Mouse (Mus musculus): Measurements from ENCODE around the gene Fars2. TPM values are rescaled to one million over a fixed set of nuclear protein-coding genes. Genes with fewer than 3 reads are reported as not detected.

Fars2 gene
- polyA plus RNA-seq, 1 experiment: 42.6 TPM

DNA sequence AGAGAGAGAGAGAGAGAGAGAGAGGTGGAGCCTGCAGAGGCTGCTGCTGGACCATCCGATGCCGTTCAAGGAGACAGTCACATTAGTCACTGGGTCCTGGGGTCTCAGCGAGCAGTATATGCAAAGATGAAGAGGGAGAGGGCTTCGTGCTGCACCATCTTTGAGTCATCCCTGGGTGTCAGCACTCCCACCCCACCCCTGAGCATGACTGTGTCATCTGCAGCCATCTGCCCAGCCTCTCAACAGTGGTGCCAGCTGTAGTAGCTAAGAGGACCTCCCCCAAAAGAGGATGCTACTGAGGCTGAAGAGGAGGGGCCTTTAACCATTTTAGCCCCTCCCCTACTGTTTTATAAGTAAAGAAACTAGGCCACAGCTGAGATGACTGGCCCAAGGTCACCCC, 459.6 kb downstream of the Fars2 start:
- Histone ChIP-seq H3K36me3 (ENCODE audit: control insufficient read depth, insufficient read depth, low read length) (no peaks in the 10 kb centered on the region), H3K4me1 (ENCODE audit: control insufficient read depth, insufficient read depth, insufficient read length, low read length) (no peaks in the 10 kb centered on the region; the same call in 1 of the 2 replicates), H3K4me3 (ENCODE audit: low read depth, low read length) (no peak overlapping the region), H3K27ac (ENCODE audit: insufficient read depth, low read depth, low read length) (no peak overlapping the region), H3K27me3 (ENCODE audit: control insufficient read depth, insufficient read depth, low read length) (no peaks in the 10 kb centered on the region)
- 86% methylated on average over 4 of the region's 4 CpGs for WGBS
- TF ChIP-seq POLR2A (IDR thresholded peaks at IDR 0.05; ENCODE audit: low read depth, low read length) (no peak), CTCF (IDR thresholded peaks at IDR 0.05; ENCODE audit: extremely low read depth, insufficient read length, insufficient replicate concordance, low read depth, low read length) (no peak)

DNA sequence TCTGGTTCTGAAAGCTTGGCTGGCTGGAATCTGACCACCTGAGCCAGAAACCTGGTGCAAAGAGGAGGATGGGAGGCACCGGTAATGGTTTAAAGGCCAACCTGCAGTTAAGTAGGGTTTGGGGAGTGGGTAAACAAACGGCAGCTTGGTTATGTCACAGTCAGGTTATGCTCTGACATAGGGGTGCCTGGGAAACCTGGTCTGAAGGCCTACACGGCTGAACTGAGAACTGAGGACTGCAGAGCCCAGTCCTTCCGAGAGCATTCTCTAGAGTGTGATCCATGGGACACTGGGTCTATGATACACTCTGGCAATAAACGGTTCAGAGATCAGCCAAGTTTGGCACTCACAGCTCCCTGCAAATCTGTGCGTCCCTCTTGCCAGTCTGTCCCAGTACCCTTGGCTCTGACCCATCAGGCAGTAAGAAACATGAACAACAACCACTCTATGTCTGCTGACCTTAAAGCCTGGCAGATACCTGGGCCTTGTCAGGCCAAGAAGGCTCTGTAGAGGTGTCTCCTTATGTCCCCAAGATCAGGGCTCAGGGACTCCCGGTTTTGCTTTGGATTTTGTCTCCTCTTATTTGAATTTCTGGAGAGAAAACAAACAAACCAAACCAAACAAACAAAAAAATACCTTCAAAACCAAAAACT, 460.8 kb downstream of the Fars2 start:
- Histone ChIP-seq H3K27ac (ENCODE audit: insufficient read depth, low read depth, low read length) (no peak overlapping the region), H3K36me3 (ENCODE audit: control insufficient read depth, insufficient read depth, low read length) (no peaks in the 10 kb centered on the region), H3K4me3 (ENCODE audit: low read depth, low read length) (no peak overlapping the region), H3K4me1 (ENCODE audit: control insufficient read depth, insufficient read depth, insufficient read length, low read length) (no peaks in the 10 kb centered on the region; the same call in 1 of the 2 replicates), H3K27me3 (ENCODE audit: control insufficient read depth, insufficient read depth, low read length) (no peaks in the 10 kb centered on the region)
- WGBS: 46% methylated on average over 7 of the region's 7 CpGs
- TF ChIP-seq POLR2A (IDR thresholded peaks at IDR 0.05; ENCODE audit: low read depth, low read length) (no peak), CTCF (IDR thresholded peaks at IDR 0.05; ENCODE audit: extremely low read depth, insufficient read length, insufficient replicate concordance, low read depth, low read length) (no peak)

DNA sequence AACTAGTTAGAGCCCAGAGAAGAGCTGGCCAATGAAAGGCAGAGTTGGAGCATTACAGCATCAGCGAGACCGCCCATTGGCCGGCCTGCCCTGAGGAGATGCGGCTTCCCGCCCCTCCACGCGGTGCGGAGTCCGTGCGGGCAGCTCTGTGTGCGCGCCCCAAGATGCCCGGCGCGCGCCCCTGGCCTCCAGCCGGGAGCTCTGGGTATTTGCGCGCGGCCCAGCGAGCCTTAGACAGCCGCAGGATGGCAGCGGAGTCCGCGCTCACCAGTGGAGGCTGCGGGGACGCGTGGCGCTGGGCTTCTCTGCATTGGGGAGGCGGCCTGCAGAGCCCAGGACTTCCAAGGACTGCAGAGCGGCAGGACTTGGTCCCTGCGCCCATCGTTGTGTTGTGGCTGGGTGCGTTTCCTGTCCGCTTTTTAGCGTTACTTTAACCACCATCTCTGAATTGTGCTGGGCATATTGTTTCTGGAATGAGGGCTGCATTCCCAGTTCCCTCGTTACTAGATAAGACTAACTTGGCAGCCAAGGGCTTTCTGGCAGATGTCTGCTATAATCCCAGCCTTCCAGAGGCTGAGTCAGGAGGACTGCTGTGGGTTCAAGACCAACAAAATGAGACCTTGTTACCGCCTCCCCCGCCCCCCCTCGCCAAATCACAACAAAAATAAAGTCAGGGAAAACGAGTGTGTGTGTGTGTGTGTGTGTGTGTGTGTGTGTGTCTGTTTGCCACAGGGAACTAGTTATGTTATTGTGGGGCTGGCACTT, 461.5 kb downstream of the Fars2 start:
- Histone ChIP-seq H3K4me1 (ENCODE audit: control insufficient read depth, insufficient read depth, insufficient read length, low read length) (no peaks in the 10 kb centered on the region; the same call in 1 of the 2 replicates), H3K4me3 (ENCODE audit: low read depth, low read length) (peak overlapping the region; percentile 55), H3K27me3 (ENCODE audit: control insufficient read depth, insufficient read depth, low read length) (no peaks in the 10 kb centered on the region), H3K27ac (ENCODE audit: insufficient read depth, low read depth, low read length) (no peak overlapping the region), H3K36me3 (ENCODE audit: control insufficient read depth, insufficient read depth, low read length) (no peaks in the 10 kb centered on the region)
- TF ChIP-seq POLR2A (IDR thresholded peaks at IDR 0.05; ENCODE audit: low read depth, low read length): no peak
- no peak for TF ChIP-seq CTCF (IDR thresholded peaks at IDR 0.05; ENCODE audit: extremely low read depth, insufficient read length, insufficient replicate concordance, low read depth, low read length)
- WGBS: 3% methylated on average over 41 of the region's 41 CpGs

DNA sequence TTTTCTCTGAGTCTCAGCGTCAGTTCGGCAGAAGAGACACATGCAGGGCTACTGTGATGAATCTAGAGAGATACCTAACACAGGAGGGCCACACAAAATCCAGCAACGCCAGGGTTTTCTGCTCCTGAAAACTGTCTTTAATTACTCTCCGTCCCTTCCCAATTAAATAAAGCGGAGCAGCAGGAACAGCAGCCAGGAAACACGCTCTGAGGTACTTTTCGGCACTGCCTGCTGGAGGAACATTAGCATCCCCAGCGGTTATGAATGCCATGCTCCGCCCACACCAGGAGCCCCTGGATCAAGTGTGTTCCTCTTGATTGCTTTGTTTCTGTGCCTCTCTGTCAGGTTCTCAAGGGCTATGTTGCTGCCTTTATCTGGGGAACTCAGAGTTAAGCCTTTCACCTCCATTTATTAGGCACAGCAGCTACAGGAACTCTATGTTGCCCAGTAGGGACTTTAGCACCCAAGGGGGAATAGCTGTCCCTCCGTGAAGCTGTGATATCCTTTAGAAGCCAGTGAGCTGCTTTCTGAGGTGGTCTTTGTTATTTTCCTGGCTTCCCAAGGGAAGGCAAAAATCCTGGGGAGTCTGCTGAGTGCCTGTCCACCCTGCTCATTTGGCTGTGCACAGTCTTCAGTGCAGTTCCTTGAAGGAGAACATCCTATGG, 465.3 kb downstream of the Fars2 start:
- 62% methylated on average over 10 of the region's 10 CpGs for WGBS

DNA sequence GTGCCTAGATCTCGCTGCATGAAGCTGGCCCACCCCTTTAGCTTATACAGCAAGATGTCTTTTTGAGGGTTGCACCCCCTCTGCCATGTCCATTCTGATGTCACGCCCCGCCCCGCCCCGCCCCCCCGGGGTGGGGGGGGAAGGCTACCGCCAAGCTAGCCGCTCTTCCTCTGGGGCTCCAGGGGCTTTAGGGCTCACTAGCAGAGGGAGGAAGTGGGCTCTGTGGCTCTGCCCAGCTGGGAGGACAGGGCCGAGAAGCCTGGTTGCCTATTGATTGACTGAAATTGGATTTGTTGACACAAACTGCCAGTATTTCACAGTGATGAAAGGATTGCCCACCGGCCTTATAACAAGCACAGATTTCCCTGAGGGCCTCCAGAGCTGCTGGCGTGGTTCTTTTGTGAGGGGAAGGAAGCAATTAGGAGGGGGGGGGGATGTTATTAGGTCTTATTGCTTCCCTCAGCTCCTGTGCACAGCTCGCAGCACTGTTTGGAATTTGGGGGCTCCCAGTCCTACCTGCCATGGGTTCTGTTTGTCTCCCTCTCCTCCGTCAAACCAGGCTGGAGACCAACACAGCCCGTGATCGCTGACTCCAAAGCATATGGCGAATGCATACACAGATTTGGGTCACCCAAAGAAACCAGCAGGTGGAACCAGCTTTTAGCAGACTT, 466.4 kb downstream of the Fars2 start:
- WGBS: 43% methylated on average over 16 of the region's 16 CpGs
- Histone ChIP-seq H3K36me3 (ENCODE audit: control insufficient read depth, insufficient read depth, low read length) (no peaks in the 10 kb centered on the region), H3K27me3 (ENCODE audit: control insufficient read depth, insufficient read depth, low read length) (no peaks in the 10 kb centered on the region), H3K4me1 (ENCODE audit: control insufficient read depth, insufficient read depth, insufficient read length, low read length) (no peaks in the 10 kb centered on the region; the same call in 1 of the 2 replicates), H3K27ac (ENCODE audit: insufficient read depth, low read depth, low read length) (no peak overlapping the region), H3K4me3 (ENCODE audit: low read depth, low read length) (no peak overlapping the region)
- TF ChIP-seq POLR2A (IDR thresholded peaks at IDR 0.05; ENCODE audit: low read depth, low read length) (no peak), CTCF (IDR thresholded peaks at IDR 0.05; ENCODE audit: extremely low read depth, insufficient read length, insufficient replicate concordance, low read depth, low read length) (no peak)

More for the DNA sequence above, 465.3 kb downstream of the Fars2 start:
- no peaks in the 10 kb centered on the region for H3K27me3 ChIP-seq (ENCODE audit: control insufficient read depth, insufficient read depth, low read length)
- no peaks in the 10 kb centered on the region for H3K36me3 ChIP-seq (ENCODE audit: control insufficient read depth, insufficient read depth, low read length)
- TF ChIP-seq CTCF (IDR thresholded peaks at IDR 0.05; ENCODE audit: extremely low read depth, insufficient read length, insufficient replicate concordance, low read depth, low read length) (no peak), POLR2A (IDR thresholded peaks at IDR 0.05; ENCODE audit: low read depth, low read length) (no peak)
- no peak overlapping the region for H3K27ac ChIP-seq (ENCODE audit: insufficient read depth, low read depth, low read length)
- H3K4me1 ChIP-seq (ENCODE audit: control insufficient read depth, insufficient read depth, insufficient read length, low read length): no peaks in the 10 kb centered on the region; the same call in 1 of the 2 replicates
- H3K4me3 ChIP-seq (ENCODE audit: low read depth, low read length): no peak overlapping the region

DNA sequence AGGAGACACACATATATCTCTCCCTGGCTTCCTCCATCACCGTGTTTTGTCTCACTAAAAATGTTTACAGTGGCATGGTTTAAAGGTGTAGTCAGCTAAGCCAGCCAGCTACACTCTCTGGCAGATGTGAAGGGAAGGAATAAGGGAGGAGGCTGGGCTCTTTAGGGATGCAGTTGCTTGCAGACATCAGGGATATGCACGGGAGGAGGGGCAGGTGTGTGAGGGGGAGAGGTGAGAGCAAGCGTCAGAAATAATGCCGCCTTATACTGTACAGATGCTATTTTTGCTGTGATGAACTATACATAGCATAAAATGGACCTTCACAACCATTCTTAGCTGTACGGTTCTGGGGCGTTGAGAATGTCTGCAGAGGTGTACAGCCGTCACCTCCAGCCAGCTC, 467.0 kb downstream of the Fars2 start:
- TF ChIP-seq CTCF (IDR thresholded peaks at IDR 0.05; ENCODE audit: extremely low read depth, insufficient read length, insufficient replicate concordance, low read depth, low read length) (no peak), POLR2A (IDR thresholded peaks at IDR 0.05; ENCODE audit: low read depth, low read length) (no peak)
- Histone ChIP-seq H3K36me3 (ENCODE audit: control insufficient read depth, insufficient read depth, low read length) (no peaks in the 10 kb centered on the region), H3K4me3 (ENCODE audit: low read depth, low read length) (no peak overlapping the region), H3K27me3 (ENCODE audit: control insufficient read depth, insufficient read depth, low read length) (no peaks in the 10 kb centered on the region), H3K27ac (ENCODE audit: insufficient read depth, low read depth, low read length) (no peak overlapping the region), H3K4me1 (ENCODE audit: control insufficient read depth, insufficient read depth, insufficient read length, low read length) (no peaks in the 10 kb centered on the region)
- WGBS: 80% methylated on average over 7 of the region's 7 CpGs

Measured in small intestine, adult 2 months (tissue).